In genomic region chr11:70733256-70733655, GRCm38 (mm10) we compare ENCODE assay signal across 21 mouse cellular contexts. TPM values are rescaled to one million over a fixed set of nuclear protein-coding genes. Genes with fewer than 3 reads are reported as not detected.
"Had no signal": no experiment of that assay in that cellular context is flagged by ENCODE, and none has a peak within 500 bp of the region (broad histone marks: within the 10 kb centered on the region; RNA-seq: fewer than 3 reads in every experiment).

No protein-coding gene starts in this region.

- H3K9ac ChIP-seq: intestine, embryonic 15.5 days; kidney, embryonic 15.5 days; limb, embryonic 13.5 days; lung, embryonic 15.5 days; neural tube, embryonic 13.5 days had no signal

- ATAC-seq: intestine, embryonic 15.5 days had no signal

- H3K4me2 ChIP-seq: intestine, embryonic 15.5 days; kidney, embryonic 15.5 days; limb, embryonic 13.5 days; lung, embryonic 15.5 days; midbrain, embryonic 11.5 days; neural tube, embryonic 13.5 days had no signal

- H3K4me1 ChIP-seq: kidney, embryonic 15.5 days; neural tube, embryonic 13.5 days had no signal

- H3K27me3 ChIP-seq: intestine, embryonic 15.5 days; kidney, embryonic 15.5 days; limb, embryonic 13.5 days; lung, embryonic 15.5 days; neural tube, embryonic 13.5 days had no signal

- H3K4me3 ChIP-seq: intestine, embryonic 15.5 days; kidney, embryonic 15.5 days; left cerebral cortex, adult 2 months; limb, embryonic 13.5 days; lung, embryonic 15.5 days; megakaryocyte, embryonic 14.5 days; neural tube, embryonic 13.5 days had no signal

- DNase-seq: kidney, adult 11 months; kidney, adult 8-10 months; kidney, postnatal 10 days; kidney, postnatal 4 days; layer of hippocampus, postnatal 36 days; liver; lung, adult 18-20 months; lung, postnatal 10 days; lung, postnatal 36 days; midbrain, embryonic 14.5 days; thymus, adult 18-20 months; thymus, postnatal 36 days had no signal

- H3K27ac ChIP-seq: intestine, embryonic 15.5 days; kidney, embryonic 15.5 days; left cerebral cortex, adult 2 months; limb, embryonic 13.5 days; lung, embryonic 15.5 days; neural tube, embryonic 13.5 days had no signal

- H3K9me3 ChIP-seq: intestine, embryonic 15.5 days; kidney, embryonic 15.5 days; limb, embryonic 13.5 days; lung, embryonic 15.5 days; megakaryocyte, embryonic 14.5 days; neural tube, embryonic 13.5 days had no signal

RNA-seq across cellular contexts. Expression of gene Inca1, which starts 33.3 kb away (rescaled TPM):
- total RNA-seq: neutrophil, adult 5-6 weeks had no signal
